Mouse (Mus musculus): ENCODE data around the gene Ciao2b. TPM values are rescaled to one million over a fixed set of nuclear protein-coding genes. Genes with fewer than 3 reads are reported as not detected.

Ciao2b gene
- total RNA-seq, 2 experiments from 2014 or later = 40.2 to 43.4 TPM

DNA sequence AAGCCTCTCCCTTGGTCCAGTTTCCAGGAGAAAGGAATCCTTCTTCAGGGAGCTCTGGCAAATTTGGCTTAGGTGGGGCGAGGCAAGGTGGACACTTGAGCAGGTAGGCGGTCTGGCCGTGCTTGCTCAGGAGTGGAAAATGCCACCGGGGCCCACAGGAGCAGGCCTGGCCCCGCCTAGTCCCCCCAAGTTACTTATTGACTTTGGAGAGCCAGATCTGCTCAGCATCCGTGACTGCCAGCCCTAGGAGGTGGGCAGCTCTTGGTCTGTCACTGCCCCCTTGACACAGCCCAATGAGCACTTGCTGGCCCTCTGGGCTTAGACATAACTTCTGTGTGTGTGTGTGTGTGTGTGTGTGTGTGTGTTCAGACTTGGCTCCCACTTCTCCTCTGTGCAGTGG, 17.6 kb downstream of the Ciao2b start, which contains the start of gene Cdh16:
Gene Cdh16, minus strand, starts transcription at position 236 of the 400 bp plus-strand sequence.
- DNase-seq (ENCODE audit: low spot score) = no peak

DNA sequence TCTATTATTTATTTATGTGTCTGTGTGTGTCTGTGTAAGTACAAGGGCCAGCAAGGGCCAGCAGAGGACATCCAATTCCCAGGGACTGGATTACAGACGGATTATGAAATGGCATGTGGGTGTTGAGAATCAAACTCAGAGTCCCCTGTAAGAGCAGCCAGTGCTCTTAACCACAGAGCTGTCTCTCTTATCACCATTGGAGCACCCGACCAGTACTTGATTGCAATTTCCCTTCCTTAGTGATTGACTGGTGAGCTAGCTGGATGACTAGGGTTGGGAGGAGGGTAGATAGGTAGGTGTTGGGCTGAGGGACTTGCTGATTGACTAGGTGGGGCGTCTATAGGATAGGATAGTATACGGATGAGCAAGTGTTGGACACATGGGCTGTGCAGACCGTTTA, 21.0 kb downstream of the Ciao2b start:
- no peak for DNase-seq (ENCODE audit: low spot score)

DNA sequence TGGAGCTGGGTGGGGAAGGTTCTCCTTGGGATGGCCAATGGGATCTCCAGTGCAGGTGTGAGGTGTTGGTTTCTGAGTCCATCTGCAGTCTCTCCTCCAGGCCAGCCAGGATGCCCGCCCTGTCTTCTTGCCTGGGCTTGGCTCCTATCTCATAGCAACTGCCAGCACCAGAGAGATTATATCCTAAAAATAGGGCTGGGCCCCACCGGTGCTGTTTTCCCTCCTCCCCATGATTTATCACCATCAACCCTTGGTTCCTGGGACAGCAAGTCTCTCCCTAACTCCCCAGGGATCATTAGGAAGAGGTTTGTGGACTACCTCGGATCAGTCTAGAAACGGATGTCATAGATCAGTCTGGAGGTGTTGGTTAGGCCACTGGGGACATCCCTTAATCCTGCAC, 28.6 kb downstream of the Ciao2b start:
- DNase-seq (ENCODE audit: low spot score) = no peak

DNA sequence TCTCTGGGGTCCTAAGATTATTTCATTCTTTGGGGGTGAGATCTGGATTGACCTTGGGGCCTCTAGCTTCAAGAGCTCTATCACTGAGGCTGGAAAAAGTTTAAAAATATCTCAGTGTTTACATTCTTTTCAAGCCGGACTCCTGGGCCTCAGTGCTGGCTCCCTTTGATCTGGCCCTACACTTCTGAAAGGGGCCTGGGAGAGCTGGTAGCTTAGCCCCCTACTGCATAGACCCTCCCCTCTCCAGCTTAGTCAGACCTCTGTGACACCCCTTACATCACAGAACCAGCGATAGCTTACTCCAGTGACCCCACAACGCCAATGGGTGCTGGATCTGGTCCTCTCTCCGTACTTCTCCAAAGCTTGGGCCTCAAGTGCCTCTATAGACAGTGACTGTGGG, 30.2 kb downstream of the Ciao2b start:
- DNase-seq (ENCODE audit: low spot score) = no peak

DNA sequence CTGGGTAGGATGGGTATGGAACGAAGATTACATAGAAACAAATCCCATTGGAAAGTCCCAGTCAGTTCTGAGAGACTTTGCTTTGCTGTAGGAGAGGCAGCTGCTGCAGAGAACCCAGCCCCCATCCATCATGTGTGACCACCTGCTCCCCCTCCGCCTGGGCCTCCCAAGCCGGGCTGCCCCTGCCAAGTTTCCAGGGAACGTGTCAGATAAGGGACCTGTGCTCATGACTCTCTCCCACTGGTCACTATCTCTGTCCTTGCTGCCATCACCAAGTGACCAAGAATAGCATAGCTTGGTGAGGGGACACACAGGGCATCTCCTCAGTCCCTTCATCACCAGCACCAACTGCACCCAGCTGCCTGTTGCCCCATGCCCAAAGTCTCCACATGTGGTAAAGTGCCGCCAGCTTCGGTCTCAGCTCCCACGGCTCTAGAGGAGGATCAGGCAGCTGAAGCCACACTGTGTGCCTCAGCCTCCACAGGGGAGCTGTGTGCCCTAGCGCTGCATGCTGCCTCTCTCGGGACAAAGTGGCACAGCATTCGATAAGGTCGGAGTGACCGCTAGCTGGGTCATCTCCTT, 31.5 kb downstream of the Ciao2b start:
- no peak for DNase-seq (ENCODE audit: low spot score)

DNA sequence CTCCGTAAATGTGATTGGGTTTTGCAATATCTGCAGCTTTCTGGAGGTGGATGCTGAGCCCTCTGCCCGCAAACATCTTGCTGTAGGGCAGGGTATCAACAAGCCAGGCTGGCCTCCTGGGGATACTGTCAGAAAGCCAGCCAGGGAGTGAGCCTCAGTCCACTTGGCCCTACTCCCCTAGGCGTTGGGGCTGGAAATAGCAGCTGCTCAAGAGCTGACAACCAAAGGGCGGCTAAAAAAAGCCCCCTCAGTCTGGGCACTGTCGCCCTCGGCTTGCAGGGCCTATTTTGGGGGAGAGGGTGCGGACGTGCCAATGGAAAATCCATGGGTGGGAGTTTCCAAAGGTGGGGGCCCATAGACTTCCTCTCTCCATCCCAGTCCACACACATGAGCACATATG, 32.5 kb downstream of the Ciao2b start:
- peak; percentile 78 for DNase-seq (ENCODE audit: low spot score)

DNA sequence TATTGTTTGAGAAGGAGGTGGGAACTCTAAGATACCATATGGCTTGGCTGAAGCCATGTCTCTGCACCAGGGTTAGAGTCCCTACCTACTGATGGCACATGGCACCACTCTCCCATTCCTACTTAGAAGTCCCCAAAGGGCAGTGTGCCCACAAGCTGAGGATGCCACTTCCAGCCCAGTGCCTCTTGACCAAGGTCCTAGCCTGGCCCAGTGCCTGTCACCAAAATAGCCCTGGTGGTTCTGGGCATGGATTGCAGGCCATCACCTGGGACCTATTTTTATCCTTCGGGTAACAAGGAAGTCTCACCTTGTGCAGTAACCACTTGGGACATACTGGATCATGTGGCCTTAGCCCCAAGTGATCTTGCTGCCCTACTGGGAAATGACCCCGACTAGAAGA, 33.8 kb downstream of the Ciao2b start:
- DNase-seq (ENCODE audit: low spot score) = peak; percentile 87

DNA sequence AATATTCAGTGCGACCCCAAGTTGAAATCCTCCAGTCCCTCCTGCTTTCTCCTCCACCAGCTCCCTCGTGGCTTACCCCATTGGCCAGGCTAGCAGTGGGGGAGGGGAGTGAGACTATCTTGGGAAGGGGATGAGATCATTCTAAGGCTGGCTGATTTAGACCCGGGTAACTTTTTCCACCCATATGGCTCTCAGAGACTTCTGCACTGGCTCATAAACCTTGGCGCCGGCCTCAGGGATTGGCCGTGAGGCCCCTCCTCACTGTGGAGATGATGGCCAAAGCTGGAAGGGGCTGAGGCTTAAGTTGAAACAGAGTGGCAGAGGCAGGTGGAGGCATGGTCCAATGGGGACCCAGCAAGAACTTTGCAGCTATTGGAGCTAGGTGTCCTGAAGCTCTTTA, 35.4 kb downstream of the Ciao2b start:
- DNase-seq (ENCODE audit: low spot score) = peak; percentile 38

DNA sequence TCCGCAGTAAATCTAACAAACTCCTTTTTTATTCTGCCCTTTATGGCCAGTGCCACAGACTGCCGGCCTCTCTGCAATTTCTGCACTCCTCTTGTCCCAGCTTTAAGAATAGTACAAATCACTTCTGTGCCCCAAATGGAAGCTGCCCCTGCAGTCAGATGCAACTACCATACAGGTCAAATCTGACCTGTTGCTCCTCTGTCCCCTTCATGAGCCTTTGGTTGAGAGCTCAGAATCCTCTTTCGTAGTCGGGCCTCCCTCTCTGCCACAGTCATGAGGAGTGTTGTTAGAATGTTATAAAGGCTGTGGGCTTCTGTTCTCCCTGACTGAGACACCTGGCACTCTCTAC, 38.5 kb downstream of the Ciao2b start:
- no peak for DNase-seq (ENCODE audit: low spot score)

DNA sequence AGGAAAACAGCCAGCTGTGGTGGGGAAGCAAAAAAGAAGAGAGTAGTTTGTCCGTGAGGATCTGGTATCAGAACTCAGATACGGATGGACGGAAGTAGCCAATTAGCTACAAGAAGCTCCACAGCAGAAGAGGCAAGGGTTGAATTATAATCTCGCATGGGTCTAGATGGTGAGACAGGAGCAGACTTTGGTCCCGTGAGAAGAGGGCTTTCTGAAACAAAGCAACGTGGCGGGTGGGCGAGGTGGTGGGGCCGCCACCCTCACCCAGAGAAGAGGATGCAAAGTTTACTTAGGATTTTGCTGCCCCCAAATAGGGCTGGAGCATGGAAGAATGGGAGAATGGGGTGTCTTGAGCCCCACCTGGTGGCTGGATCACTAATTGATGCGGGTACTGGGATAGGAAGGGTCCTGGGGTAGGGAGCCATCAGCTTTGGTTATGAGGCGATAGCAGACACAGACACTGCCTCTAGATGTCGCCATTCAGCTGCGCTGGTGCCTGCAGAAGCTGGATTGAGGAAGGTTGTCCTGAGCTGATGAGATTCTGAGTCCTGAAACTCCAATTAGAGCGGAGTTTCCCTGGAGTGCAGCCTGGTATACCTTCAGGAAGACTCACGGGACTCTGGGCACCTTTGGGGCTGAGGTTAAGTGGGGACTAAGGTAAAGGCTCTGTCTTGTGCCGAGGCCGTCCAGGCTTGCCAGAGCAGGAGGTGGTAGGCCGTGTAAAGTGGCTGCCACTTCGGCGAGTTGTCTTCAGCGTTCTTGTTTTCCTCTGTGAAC, 39.1 kb downstream of the Ciao2b start:
- DNase-seq (ENCODE audit: low spot score) = peak; percentile 87

DNA sequence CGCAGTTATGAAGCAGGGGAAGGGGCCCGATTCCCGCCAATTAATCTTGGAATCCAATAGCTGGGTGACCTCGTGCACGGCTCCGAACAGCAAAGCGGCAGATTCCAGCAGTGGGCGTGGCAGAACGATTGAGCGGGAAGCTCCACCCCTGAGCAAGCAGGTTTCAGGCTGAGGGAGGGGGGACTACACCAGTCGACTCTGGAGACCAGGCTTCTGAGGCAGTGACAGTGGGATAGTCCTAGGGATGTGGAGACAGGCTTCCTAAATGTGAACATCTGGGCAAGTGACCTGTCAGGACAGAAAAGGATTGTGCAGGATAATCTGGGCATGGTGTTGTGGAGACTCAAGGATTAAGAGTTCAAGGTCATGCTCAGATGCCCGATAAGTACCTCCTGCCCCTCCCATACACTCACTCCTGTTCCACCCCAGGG, 39.8 kb downstream of the Ciao2b start:
- no peak for DNase-seq (ENCODE audit: low spot score)

DNA sequence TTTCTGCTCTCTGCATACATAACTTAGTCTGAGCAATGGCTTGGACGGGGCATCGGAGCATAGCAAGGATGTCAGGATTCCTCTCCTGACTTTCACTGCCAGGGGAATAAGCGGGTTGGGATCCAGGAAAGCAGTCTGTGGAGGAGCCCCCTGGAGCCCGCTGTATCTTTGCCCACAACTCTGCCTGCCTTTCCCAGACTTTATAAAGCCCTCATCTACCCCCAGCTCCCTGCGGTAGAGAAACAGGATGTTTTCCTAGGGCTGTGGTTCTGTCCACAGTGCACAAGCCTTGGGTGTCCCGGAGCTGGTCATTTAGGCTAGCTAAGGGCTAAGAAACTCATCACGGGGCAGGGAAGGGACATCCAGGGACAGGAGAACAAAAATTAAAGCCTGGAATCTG, 40.4 kb downstream of the Ciao2b start:
- DNase-seq (ENCODE audit: low spot score) = no peak

DNA sequence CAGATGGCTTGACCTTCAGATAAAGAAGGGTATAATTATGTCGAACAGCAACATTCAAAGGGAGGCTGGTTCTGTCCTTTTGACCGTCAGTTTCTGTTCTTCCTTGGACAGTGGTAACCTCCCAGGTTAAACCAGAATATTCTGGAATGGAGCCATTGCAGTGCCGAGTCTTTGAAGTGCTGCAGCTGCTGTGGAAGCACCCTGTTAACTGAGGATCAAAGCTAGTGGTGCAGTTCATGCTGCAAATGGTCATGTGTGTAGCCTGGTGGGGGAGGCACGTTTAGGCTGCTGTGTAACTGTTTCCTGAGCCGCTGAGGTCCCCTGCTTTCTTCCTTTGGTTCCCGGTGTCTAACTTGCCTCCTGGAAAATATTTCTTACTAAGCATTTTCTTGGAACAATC, 43.3 kb downstream of the Ciao2b start:
- DNase-seq (ENCODE audit: low spot score) = no peak

DNA sequence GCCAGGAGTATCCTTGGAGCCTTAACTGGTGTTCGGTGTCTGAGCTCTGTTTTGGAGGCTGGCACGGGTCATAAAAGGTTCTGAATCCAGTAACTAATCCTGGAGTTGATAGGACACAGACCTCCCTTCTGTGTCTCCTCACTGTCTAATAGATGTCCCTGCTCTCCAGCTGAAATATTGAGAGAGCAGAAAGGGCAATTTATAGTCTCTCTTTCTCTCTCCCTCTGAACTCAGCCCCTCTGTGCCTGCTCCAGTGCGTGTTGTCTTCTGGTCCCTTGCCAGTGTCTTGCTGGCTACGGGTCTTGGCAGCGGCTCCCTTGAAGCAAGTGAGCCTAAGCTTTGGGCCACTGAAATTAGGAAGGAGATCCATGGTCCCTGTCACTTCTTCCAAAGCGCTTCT, 44.1 kb downstream of the Ciao2b start:
- peak; percentile 50 for DNase-seq (ENCODE audit: low spot score)

DNA sequence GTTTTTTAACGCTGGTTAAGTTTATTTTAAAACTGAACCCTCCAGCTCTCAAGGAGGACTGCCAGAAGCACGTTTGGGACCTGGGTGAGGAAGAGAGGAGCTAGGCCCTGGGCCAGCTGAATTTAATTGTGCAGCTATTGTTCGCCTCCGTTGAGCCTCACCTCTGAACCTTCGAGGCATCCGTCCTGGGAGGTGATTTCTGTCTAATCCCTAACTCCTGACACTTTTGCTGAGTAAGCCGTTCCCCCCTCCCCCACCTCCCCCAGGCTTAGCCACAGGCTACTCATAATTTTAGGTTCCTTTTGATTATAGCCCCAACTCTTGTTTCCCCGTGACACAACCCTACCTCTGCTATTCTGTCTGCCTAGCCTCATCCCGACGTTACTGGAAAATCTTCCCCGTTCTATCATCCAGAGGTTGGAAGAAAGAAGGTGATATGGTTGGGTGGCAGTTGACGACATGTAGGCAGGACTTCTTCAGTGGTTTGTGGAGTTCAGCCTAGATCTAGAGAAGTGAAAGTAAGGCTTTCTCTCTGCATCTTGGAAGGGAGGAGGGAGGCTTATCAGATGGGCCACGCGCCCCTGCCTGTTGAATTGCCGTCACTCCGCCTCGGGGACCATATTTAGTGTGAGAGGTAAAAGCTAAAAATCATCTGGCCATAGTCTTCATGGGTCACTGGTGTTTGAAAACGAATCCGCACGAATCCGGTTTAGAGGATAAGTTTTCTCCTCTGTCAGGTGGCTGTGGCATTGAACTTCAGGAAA, 45.8 kb downstream of the Ciao2b start:
- no peak for DNase-seq (ENCODE audit: low spot score)

DNA sequence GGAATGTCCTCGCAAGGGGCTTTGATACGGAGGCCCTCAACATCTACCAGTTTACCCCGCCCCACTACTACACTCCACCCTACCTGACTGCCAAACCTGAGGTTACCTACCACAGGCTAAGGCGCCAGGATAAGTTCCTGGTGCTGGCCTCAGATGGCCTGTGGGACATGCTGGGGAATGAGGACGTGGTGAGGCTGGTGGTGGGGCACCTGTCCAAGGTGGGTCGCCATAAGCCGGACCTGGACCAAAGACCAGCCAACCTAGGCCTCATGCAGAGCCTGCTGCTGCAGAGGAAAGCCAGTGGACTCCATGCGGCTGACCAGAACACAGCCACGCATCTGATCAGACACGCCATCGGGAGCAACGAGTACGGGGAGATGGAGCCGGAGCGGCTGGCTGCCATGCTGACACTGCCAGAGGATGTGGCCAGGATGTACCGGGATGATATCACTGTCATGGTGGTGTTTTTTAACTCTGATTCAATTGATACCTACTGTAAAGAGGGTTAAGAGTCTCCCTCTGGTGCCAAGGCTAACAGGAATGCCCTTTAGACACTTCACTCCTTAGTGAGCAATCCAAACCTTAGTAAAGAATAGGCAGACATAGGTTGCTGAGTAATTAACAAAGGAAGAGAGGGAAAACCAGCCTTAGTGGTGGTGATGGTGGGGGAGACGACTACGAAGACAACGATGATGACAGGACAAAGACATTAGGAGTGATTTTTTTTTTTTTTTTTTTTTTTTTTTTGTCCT, 47.0 kb downstream of the Ciao2b start:
- DNase-seq (ENCODE audit: low spot score) = no peak

DNA sequence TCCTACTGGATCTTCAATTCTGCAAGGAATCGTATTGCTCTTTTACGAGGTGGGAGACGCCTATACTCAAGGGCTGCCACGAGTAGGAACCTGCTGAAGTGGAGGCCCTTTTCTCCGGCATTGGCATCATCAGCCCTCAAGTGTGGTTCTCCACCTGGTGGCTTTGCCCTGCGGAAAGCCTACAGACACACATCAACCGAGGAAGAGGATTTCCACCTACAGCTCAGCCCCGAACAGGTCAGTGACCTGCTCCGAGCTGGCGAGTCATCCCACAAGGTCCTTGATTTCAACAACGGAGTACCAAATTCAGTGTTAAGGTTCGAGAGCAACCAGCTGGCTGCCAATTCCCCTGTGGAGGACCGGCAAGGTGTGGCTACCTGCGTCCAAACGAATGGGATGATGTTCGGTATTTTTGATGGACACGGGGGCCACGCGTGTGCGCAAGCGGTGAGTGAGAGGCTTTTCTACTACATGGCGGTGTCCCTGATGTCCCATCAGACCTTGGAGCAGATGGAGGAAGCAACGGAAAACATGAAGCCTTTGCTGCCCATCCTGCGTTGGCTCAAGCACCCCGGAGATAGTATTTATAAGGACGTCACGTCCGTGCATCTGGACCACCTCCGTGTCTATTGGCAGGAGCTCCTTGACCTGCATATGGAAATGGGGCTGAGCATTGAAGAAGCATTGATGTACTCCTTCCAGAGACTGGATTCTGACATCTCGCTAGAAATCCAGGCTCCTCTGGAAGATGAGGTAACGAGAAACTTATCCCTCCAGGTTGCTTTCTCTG, 48.0 kb downstream of the Ciao2b start:
- no peak for DNase-seq (ENCODE audit: low spot score)

DNA sequence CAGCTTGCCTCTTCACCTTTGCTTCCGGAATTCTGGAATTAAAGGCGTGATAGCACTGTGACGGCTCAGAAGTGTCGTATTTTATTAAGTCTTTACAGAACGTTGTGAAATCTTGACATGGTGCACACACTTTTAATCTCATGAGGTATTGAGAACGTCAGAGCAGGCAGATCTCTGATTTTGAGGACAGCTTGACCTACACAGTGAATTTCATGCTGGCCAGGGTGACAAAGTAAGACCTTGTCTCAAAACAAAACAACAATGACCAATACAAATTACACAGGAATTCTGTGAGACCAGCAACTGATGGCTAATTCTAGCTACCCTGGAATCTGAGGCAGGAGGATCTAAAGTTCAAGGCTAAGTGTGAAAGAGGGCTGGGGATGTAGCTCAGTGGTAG, 49.2 kb downstream of the Ciao2b start:
- DNase-seq (ENCODE audit: low spot score) = no peak

DNA sequence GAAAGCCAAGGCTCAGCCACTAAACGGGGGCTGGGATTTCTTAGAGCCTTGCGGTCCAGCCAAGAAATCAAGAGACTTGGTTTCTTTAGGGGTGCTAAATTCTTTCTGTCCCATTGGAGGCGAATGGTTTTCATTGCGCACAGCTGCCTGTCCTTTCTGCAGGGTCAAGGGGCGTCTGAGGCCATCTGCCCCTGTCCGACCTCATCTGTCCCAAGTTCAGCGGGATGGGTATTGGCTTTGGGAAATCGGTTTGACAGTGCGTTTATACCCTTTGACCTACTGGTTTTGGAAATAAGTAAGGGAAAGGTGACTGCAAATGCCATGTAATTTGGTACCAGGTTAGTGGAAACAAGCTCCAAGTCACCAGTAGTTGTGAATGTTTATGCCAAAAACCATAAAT, 49.9 kb downstream of the Ciao2b start:
- no peak for DNase-seq (ENCODE audit: low spot score)

DNA sequence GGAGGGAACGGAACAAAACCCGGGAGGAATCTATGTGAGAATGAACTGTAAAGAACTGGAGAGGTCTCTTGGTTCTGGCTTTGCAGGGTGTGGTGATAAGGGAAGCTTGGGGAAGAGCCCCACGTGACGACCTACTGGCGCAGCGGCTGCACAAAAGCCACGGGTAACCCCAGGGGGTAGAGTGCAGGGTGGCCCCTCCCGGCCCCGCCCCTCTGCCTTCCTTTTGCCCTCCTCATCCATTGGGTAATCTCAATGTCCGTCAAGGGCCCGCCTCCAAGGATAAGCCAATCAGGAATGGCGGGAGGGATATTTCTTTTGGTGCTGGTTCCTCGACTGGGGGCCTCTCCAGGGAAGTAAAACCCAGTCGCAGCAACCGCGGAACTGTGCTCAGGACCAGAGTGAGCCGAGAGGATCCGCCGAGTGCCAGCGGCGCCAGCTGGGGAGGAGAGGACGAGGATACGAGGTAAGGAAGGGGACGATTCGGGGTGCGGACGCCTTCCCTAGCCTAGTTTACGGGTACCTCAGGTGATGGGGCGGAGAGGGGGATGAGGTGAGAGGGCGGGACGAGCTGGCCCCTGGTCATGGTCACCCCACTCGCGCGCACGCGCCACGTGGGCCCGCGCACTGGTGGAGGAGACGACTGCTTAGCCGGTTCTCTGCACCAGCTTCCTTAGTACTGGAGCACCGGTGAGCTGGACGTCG, 50.5 kb downstream of the Ciao2b start, which contains the start of gene Pdp2:
Gene Pdp2, plus strand, starts transcription at position 319 of the 702 bp plus-strand sequence.
- peak; percentile 94 for DNase-seq (ENCODE audit: low spot score)
